Mouse (Mus musculus): ENCODE measurements around the gene Olfr896-ps1.

Olfr896-ps1 gene

DNA sequence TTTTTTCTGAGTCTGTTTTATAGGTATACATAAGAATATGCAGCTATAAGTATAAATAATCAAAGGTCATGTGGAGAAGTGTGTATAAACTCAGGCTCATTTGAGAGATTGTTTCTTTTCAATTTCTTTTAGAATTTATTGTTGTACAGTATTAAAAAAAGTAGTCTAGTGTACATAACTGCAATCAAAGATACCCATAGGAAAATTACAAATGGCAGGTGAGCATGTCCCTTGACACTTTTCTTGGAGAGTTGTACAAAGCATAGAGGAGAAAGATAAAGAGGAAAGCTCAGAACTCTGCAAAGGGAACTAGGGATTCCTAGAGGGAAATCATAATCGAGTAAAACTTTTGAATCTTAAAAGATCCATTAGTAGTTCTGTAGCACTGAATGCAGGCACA, at the start of gene Olfr896-ps1:
Gene Olfr896-ps1, plus strand, starts transcription at position 301 of the 400 bp plus-strand sequence.
- DNase-seq (ENCODE audit: low spot score) = no peak

DNA sequence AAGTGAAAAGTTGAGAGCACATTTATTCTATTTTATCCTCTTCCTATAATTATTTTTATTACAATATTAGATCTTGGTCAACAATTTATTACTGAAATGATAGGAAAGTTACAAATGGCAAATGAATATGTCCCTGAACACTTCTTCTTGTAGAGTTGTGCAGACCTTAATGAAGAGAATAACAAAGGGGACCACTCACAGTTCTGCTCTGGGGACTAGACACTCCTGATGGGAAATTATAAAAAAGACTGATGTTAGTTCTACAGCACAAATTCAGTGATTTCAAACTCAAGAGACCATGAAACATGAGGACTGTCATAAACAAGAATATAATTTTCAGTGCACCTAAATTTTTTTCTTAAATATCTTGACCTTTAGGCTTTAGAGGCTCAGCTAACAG, 38.4 kb upstream of the Olfr896-ps1 start, which contains the start of gene Olfr143:
Gene Olfr143, plus strand, starts transcription at position 301 of the 400 bp plus-strand sequence.
- no peak for DNase-seq (ENCODE audit: low spot score)

DNA sequence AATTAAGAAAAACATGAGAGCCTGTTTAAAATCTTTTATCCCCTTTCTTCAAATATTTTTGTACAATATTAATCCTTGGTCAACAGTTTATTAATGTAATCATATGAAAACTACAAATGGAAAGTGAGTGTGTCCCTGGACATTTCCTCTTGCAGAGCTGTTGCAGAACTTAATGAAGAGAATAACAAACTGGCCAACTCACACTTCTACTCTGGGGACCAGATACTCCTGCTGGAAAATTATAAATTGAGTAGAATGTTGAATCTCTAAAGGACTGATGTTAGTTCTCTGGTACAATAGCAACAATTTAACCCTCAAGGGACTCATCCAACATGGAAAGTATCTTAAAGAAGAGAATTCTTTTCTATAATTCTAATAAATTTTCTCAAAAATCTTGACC, 23.4 kb upstream of the Olfr896-ps1 start, which contains the start of gene Olfr895:
Gene Olfr895, plus strand, starts transcription at position 301 of the 400 bp plus-strand sequence.
- no peak for DNase-seq (ENCODE audit: low spot score)

DNA sequence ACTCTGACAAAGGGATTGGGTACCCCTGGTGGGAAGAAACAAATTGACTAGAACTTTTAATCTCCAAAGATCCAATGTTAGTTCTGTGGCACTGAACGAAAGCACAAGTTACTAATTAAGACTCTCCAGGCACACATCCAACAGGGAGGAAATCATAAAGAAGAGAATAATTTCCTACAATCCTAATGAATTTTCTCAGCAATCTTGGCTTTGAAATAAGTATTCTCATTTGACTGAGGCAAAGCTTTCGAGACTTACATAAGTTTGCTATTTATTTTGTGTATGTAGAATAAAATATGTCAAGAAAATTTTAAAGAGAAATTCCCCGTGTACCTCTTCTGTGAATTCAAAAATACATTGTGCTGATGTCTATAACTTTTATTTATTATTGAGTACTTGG, 37.9 kb downstream of the Olfr896-ps1 start, which contains the start of gene Olfr25:
Gene Olfr25, plus strand, starts transcription at position 301 of the 400 bp plus-strand sequence.
- DNase-seq (ENCODE audit: low spot score) = no peak
